Mouse (Mus musculus): ENCODE results near the gene Arhgap23.

GRCm38 (mm10) chr11:97524306-97524705 is 109.0 kb downstream of the Arhgap23 start:
- no peak for TF ChIP-seq CTCF (IDR thresholded peaks at IDR 0.05; ENCODE audit: low read depth)
- no peak for TF ChIP-seq EP300 (optimal IDR thresholded peaks at IDR 0.05)

Data from stomach, postnatal 0 days (tissue).